Mouse (Mus musculus) CD4-positive helper T cell, adult 2 months (primary cell): ENCODE results near the gene Zfp644.
"Not testable (repeated sequence)": the region's sequence is repeated elsewhere in the genome, so short reads cannot be mapped to it uniquely, and the experiment has no call there.

ENCODE experiments used
- DNase-seq: peaks from one replicate; pipeline ENCODE4 v3.0.0-alpha.2; 2012; ENCODE audit warnings: low read depth, missing footprints, low spot score

Gene Zfp644

GRCm38 (mm10) chr5:106696396-106697337 lies at the start of gene Zfp644:
Gene Zfp644 (minus strand): TSS chr5:106697287.
- DNase-seq, result peak; percentile 90

DNA sequence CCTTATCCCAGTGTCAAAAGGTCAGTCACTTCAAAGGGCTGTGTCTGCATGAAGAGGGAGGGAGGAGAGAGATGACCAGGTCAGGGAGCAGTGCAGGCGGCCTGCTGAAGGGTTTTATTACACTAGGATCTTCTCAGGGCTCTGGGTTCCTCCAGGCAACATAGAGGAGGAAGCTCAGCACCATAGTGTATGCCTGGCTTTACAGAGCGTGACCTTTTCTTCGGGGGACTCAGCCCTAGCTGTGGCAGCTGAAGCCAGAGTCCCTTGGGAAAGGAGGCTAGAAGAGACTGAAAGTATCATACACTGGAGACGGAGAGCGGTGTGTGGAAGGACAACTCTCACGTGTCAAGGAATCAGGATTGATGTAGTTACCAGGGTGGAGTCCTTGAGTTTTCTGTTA lies 42.6 kb upstream of the Zfp644 start:
- DNase-seq, result no peak

- no peak for DNase-seq
Observed at GRCm38 (mm10) chr5:106723487-106723886, 26.4 kb upstream of the Zfp644 start.

GRCm38 (mm10) chr5:106722771-106723170 lies 25.7 kb upstream of the Zfp644 start:
- no peak for DNase-seq

- no peak for DNase-seq
Observed at GRCm38 (mm10) chr5:106711870-106712277, 14.8 kb upstream of the Zfp644 start.

DNA sequence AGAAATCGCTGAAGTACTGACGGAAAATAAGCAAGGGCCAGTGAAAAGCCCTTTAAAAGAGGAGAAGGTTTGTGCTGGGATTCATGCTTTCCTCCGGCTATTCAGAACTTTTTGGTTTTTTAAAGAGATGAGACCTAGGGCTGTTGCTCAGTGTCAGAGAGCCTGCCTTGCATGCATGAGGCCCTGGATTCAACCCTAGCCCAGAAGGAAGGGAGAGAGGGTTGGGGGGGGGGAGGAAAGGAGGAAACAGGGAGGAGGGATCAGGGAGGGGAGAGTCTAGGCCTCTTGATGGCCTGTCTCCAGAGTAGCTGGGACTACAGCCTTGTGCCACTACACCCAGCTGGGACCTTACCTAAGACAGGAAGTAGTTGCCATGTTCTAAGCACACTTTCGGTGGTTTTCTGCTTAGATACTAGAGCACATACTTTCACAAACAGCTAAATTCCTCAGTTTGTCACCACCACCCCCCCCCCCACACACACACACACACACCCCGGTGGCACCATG lies 14.2 kb upstream of the Zfp644 start:
- no peak for DNase-seq

GRCm38 (mm10) chr5:106710611-106711010 lies 13.5 kb upstream of the Zfp644 start:
- no peak for DNase-seq

DNA sequence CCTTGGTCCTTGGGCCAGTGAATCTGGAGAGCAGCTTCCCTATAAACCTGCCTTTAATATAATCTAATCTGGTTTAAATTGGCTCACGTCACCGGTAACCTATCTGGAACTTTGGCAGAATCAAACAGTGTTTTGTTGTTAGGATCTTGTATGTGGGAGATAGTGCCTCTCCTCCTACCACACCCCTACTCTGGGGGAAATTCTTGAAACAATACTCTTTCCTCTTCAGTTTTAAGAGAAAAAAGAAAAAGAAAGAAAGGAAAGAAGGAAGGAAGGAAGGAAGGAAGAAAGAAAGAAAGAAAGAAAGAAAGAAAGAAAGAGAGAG lies 13.0 kb upstream of the Zfp644 start:
- DNase-seq, result no peak

GRCm38 (mm10) chr5:106709388-106710084 lies 12.4 kb upstream of the Zfp644 start:
- DNase-seq, result no peak

GRCm38 (mm10) chr5:106706363-106706762 lies 9.3 kb upstream of the Zfp644 start:
- DNase-seq, result no peak

DNA sequence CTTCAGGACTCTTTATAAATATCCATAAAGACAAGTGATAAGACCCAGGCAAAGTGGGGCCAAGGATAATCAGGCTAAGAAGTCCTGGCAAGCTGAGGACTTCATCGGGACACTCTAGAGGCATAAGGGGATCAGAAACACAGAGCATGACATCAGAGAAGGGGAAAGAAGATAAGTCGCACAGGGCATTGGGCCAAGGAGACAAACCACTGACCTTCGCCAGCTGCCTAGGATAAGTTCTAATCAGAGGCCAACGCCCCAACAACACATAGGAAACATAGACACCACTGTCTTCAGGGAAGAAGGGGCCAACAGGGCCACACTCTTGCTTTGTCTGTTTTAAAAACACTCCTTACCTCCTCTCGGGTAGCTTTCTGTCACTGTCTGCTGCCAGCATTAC lies 8.1 kb upstream of the Zfp644 start:
- DNase-seq, result no peak

- peak; percentile 80 for DNase-seq
Observed at GRCm38 (mm10) chr5:106695681-106696395, 1.2 kb downstream of the Zfp644 start.

DNA sequence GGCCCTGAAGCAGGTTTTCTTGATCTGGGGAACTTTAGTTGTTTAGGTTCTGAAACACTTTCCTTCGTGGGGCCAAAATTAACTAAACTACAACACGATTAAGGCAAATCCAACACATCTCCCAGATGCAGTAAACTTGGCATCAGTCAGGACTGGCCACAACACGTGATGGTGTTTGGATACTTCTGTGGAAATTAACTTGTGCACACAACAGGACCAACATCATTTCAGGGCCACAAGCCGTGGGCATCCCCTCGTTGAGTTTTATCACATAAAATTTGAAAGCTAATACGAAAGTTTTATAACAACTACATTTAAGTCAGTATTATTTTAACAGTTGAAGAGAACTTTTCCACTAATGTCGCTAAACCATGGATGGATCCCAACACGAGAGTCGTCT lies 1.9 kb downstream of the Zfp644 start:
- peak; percentile 10 for DNase-seq

GRCm38 (mm10) chr5:106694683-106695082 lies 2.4 kb downstream of the Zfp644 start:
- DNase-seq, result no peak

- DNase-seq, result peak; percentile 68
Observed at GRCm38 (mm10) chr5:106693034-106693433, 4.1 kb downstream of the Zfp644 start.

DNA sequence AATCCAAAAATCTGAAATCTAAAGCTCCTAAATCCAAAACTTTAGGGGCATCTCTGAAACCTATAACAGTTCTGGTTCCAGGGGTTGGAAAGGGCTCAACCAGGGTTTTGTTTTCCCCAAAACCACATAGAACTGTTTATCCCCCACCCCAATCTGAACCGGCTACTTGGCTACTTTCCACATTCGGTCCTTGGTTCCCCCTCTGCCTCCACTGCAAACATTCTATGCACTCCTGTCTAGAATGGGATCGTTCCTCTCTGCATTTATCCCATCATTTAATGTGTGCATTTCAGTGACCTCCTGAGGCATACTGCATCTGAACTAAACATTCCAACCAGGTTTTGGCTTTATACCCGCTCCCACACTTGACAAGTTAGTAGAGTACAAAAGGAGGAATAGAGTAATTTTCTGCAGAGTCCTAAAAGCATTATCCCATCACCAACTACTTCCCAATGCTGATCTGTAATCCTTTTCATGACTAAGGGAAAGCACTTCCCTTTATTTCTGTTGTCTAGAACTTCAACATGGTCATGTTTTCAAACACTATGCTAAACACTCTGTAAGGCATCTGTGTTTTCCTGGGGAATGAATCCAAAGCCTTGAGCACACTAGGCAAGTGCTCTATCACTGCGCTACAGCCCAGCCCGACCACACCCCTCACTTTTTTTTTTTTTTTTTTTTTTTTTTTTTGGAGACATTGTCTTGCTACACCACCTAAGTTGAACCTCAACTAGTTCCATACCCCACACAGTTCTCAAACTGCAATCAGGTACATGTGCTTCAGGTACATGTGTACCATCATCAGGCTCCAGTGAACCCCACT lies 16.2 kb downstream of the Zfp644 start:
- DNase-seq, result no peak

- no peak for DNase-seq
Observed at GRCm38 (mm10) chr5:106679659-106680058, 17.4 kb downstream of the Zfp644 start.

DNA sequence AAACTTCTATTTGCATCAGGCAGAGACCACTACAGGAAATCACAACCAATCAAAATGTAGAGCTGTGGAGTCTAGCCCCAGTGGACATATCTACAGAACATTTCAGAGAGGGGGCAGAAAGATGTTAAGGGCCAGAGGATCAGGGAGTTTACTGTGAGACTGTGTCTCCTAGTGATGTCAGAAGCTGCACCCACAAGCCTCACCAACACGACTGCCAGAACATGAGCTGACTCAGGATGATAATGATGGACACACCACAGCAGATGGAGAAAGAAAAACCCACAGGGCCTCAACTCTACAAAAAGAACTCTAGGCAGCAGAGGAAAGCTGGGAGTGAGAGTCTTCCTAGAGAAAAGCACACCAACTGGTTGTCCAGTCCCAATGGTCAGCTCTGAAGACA lies 18.3 kb downstream of the Zfp644 start:
- DNase-seq, result not testable (repeated sequence)

- peak; percentile 69 for DNase-seq
Observed at GRCm38 (mm10) chr5:106676784-106677183, 20.3 kb downstream of the Zfp644 start.

GRCm38 (mm10) chr5:106672597-106672996 lies 24.5 kb downstream of the Zfp644 start:
- DNase-seq, result no peak

- no peak for DNase-seq
Observed at GRCm38 (mm10) chr5:106671893-106672292, 25.2 kb downstream of the Zfp644 start.
